Mouse (Mus musculus): ENCODE data around the gene Cdadc1. TPM values are rescaled to one million over a fixed set of nuclear protein-coding genes. Genes with fewer than 3 reads are reported as not detected.
A peak's percentile ranks its signal among the peaks of the same experiment; 100 is the strongest.

Cdadc1 gene
- polyA plus RNA-seq, 1 experiment from 2014 or later, result 29.2 TPM

GRCm38 (mm10) chr14:59604002-59604645, 6.4 kb upstream of the Cdadc1 start:
- peak; percentile 34 for DNase-seq (ENCODE audit: low spot score)
- Histone ChIP-seq H3K27ac (no peak overlapping the region), H3K4me1 (peaks cover 13% of the 10 kb centered on the region), H3K27me3 (ENCODE audit: low read depth, poor library complexity, severe bottlenecking) (0 out of 2 replicates have a peak, but pooled peaks cover 6% of the 10 kb centered on the region), H3K36me3 (no peaks in the 10 kb centered on the region), H3K9me3 (replicated peaks) (no peaks in the 10 kb centered on the region), H3K4me3 (no peak overlapping the region)
- WGBS, result 70% methylated on average over 5 of the region's 5 CpGs

- peaks cover 7% of the 10 kb centered on the region; the same call in 1 of the 2 replicates for H3K36me3 ChIP-seq
- WGBS, result 4% methylated on average over 8 of the region's 8 CpGs
- H3K4me3 ChIP-seq, result peak overlapping the region; percentile 92
- DNase-seq (ENCODE audit: low spot score), result no peak
- H3K27ac ChIP-seq, result peak overlapping the region; percentile 81
- H3K4me1 ChIP-seq, result peaks cover 13% of the 10 kb centered on the region
- H3K27me3 ChIP-seq (ENCODE audit: low read depth, poor library complexity, severe bottlenecking), result 0 out of 2 replicates have a peak, but pooled peaks cover 6% of the 10 kb centered on the region
- H3K9me3 ChIP-seq (replicated peaks), result no peaks in the 10 kb centered on the region
Measured at GRCm38 (mm10) chr14:59598260-59598627, 485 bp upstream of the Cdadc1 start.

GRCm38 (mm10) chr14:59594988-59595387, 2.8 kb downstream of the Cdadc1 start:
- Histone ChIP-seq H3K36me3 (peaks cover 25% of the 10 kb centered on the region), H3K27ac (no peak overlapping the region), H3K4me1 (peaks cover 13% of the 10 kb centered on the region), H3K9me3 (replicated peaks) (no peaks in the 10 kb centered on the region), H3K27me3 (ENCODE audit: low read depth, poor library complexity, severe bottlenecking) (no peaks in the 10 kb centered on the region), H3K4me3 (no peak overlapping the region)
- 96% methylated on average over 3 of the region's 3 CpGs for WGBS
- no peak for DNase-seq (ENCODE audit: low spot score)

GRCm38 (mm10) chr14:59592593-59592992, 5.2 kb downstream of the Cdadc1 start:
- H3K9me3 ChIP-seq (replicated peaks), result no peaks in the 10 kb centered on the region
- no peak for DNase-seq (ENCODE audit: low spot score)
- H3K4me1 ChIP-seq, result peaks cover 9% of the 10 kb centered on the region
- no peak overlapping the region for H3K4me3 ChIP-seq
- no peaks in the 10 kb centered on the region for H3K27me3 ChIP-seq (ENCODE audit: low read depth, poor library complexity, severe bottlenecking)
- 92% methylated on average over 3 of the region's 3 CpGs for WGBS
- no peak overlapping the region for H3K27ac ChIP-seq
- H3K36me3 ChIP-seq, result peaks cover 49% of the 10 kb centered on the region

GRCm38 (mm10) chr14:59591901-59592300, 5.9 kb downstream of the Cdadc1 start:
- Histone ChIP-seq H3K27ac (no peak overlapping the region), H3K36me3 (peaks cover 51% of the 10 kb centered on the region), H3K27me3 (ENCODE audit: low read depth, poor library complexity, severe bottlenecking) (no peaks in the 10 kb centered on the region), H3K4me3 (no peak overlapping the region), H3K4me1 (peaks cover 4% of the 10 kb centered on the region; the same call in 1 of the 2 replicates), H3K9me3 (replicated peaks) (no peaks in the 10 kb centered on the region)
- no peak for DNase-seq (ENCODE audit: low spot score)
- WGBS, result 86% methylated on average over 8 of the region's 8 CpGs

- H3K4me3 ChIP-seq, result no peak overlapping the region
- no peak overlapping the region for H3K27ac ChIP-seq
- peaks cover 64% of the 10 kb centered on the region for H3K36me3 ChIP-seq
- no peaks in the 10 kb centered on the region for H3K9me3 ChIP-seq (replicated peaks)
- H3K27me3 ChIP-seq (ENCODE audit: low read depth, poor library complexity, severe bottlenecking), result no peaks in the 10 kb centered on the region
- no peak for DNase-seq (ENCODE audit: low spot score)
- WGBS, result 78% methylated on average over 1 of the region's 1 CpGs
- no peaks in the 10 kb centered on the region for H3K4me1 ChIP-seq
Measured at GRCm38 (mm10) chr14:59590614-59591013, 7.1 kb downstream of the Cdadc1 start.

- Histone ChIP-seq H3K4me3 (no peak overlapping the region), H3K4me1 (no peaks in the 10 kb centered on the region), H3K27me3 (ENCODE audit: low read depth, poor library complexity, severe bottlenecking) (no peaks in the 10 kb centered on the region), H3K36me3 (peaks cover 36% of the 10 kb centered on the region), H3K27ac (no peak overlapping the region), H3K9me3 (replicated peaks) (no peaks in the 10 kb centered on the region)
- 93% methylated on average over 5 of the region's 5 CpGs for WGBS
- DNase-seq (ENCODE audit: low spot score), result no peak
Measured at GRCm38 (mm10) chr14:59576385-59576784, 21.4 kb downstream of the Cdadc1 start.

GRCm38 (mm10) chr14:59566756-59567155, 31.0 kb downstream of the Cdadc1 start:
- Histone ChIP-seq H3K27ac (no peak overlapping the region), H3K4me1 (no peaks in the 10 kb centered on the region), H3K27me3 (ENCODE audit: low read depth, poor library complexity, severe bottlenecking) (no peaks in the 10 kb centered on the region), H3K9me3 (replicated peaks) (no peaks in the 10 kb centered on the region), H3K36me3 (peaks cover 31% of the 10 kb centered on the region), H3K4me3 (no peak overlapping the region)
- DNase-seq (ENCODE audit: low spot score), result no peak
- WGBS, result 91% methylated on average over 6 of the region's 6 CpGs

- no peak overlapping the region for H3K4me3 ChIP-seq
Measured at GRCm38 (mm10) chr14:59557886-59558285, 39.9 kb downstream of the Cdadc1 start.

GRCm38 (mm10) chr14:59557071-59557470, 40.7 kb downstream of the Cdadc1 start:
- Histone ChIP-seq H3K27ac (no peak overlapping the region), H3K36me3 (no peaks in the 10 kb centered on the region), H3K4me1 (0 out of 2 replicates have a peak, but pooled peaks cover 8% of the 10 kb centered on the region), H3K4me3 (no peak overlapping the region), H3K27me3 (ENCODE audit: low read depth, poor library complexity, severe bottlenecking) (no peaks in the 10 kb centered on the region), H3K9me3 (replicated peaks) (no peaks in the 10 kb centered on the region)
- WGBS, result 80% methylated on average over 4 of the region's 4 CpGs
- DNase-seq (ENCODE audit: low spot score), result no peak

More at GRCm38 (mm10) chr14:59557886-59558285, 39.9 kb downstream of the Cdadc1 start:
- no peaks in the 10 kb centered on the region for H3K27me3 ChIP-seq (ENCODE audit: low read depth, poor library complexity, severe bottlenecking)
- no peak for DNase-seq (ENCODE audit: low spot score)
- WGBS, result 75% methylated on average over 1 of the region's 1 CpGs
- no peaks in the 10 kb centered on the region for H3K9me3 ChIP-seq (replicated peaks)
- 0 out of 2 replicates have a peak, but pooled peaks cover 8% of the 10 kb centered on the region for H3K4me1 ChIP-seq
- H3K27ac ChIP-seq, result no peak overlapping the region
- no peaks in the 10 kb centered on the region for H3K36me3 ChIP-seq

GRCm38 (mm10) chr14:59555928-59556531, 41.7 kb downstream of the Cdadc1 start:
- Histone ChIP-seq H3K9me3 (replicated peaks) (no peaks in the 10 kb centered on the region), H3K36me3 (no peaks in the 10 kb centered on the region), H3K4me1 (0 out of 2 replicates have a peak, but pooled peaks cover 8% of the 10 kb centered on the region), H3K27me3 (ENCODE audit: low read depth, poor library complexity, severe bottlenecking) (no peaks in the 10 kb centered on the region), H3K27ac (no peak overlapping the region), H3K4me3 (no peak overlapping the region)
- WGBS, result 56% methylated on average over 13 of the region's 13 CpGs
- peak; percentile 81 for DNase-seq (ENCODE audit: low spot score)

- no peak for DNase-seq (ENCODE audit: low spot score)
- Histone ChIP-seq H3K9me3 (replicated peaks) (no peaks in the 10 kb centered on the region), H3K4me3 (no peak overlapping the region), H3K4me1 (0 out of 2 replicates have a peak, but pooled peaks cover 8% of the 10 kb centered on the region), H3K27me3 (ENCODE audit: low read depth, poor library complexity, severe bottlenecking) (no peaks in the 10 kb centered on the region), H3K27ac (no peak overlapping the region), H3K36me3 (0 out of 2 replicates have a peak, but pooled peaks cover 1% of the 10 kb centered on the region)
- 83% methylated on average over 8 of the region's 8 CpGs for WGBS
Measured at GRCm38 (mm10) chr14:59555018-59555417, 42.7 kb downstream of the Cdadc1 start.

- WGBS, result 87% methylated on average over 5 of the region's 5 CpGs
- no peak overlapping the region for H3K4me3 ChIP-seq
- H3K27ac ChIP-seq, result no peak overlapping the region
- H3K4me1 ChIP-seq, result 0 out of 2 replicates have a peak, but pooled peaks cover 8% of the 10 kb centered on the region
- H3K9me3 ChIP-seq (replicated peaks), result no peaks in the 10 kb centered on the region
- H3K27me3 ChIP-seq (ENCODE audit: low read depth, poor library complexity, severe bottlenecking), result no peaks in the 10 kb centered on the region
- 0 out of 2 replicates have a peak, but pooled peaks cover 2% of the 10 kb centered on the region for H3K36me3 ChIP-seq
- DNase-seq (ENCODE audit: low spot score), result no peak
Measured at GRCm38 (mm10) chr14:59554025-59554424, 43.7 kb downstream of the Cdadc1 start.
